Mouse (Mus musculus) lung, postnatal 4 days (tissue): ENCODE data around the gene St3gal5.
A peak's percentile ranks its signal among the peaks of the same experiment; 100 is the strongest.

Source experiments
- DNase-seq, 2 experiments: peaks; one replicate each; pipeline ENCODE4 v3.0.0; 2021

The St3gal5 gene

DNA sequence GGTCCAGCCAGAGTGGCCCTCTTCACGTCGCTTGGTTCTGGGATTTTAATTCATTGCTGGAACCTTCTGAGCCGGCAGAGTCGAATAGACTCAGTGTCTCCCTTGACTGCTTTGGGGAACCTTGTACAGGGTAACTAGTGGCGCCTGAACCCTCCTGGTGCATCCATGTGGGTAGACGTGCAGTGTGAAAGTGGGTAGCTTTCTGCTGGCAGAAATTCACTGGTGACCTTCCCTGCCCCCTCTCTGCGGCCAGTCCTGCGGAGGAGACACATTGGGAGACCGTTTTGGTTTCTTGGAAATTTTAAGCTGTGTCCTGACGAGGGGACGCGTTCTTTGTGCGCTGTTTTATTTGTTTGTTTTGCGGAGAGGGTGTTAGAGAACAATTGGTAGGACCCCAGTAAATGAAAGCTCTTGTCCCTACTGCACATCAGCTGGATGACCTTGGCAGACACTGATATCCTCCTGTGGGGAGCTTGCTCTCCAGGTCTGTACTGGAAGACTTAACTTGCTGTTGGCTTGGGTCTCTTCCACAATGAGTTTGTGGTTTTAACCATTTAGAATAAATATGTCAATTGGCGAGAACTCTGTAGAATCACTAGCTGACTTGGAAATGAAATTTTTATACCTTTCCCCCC, 746 bp downstream of the St3gal5 start:
- DNase-seq = no peak

DNA sequence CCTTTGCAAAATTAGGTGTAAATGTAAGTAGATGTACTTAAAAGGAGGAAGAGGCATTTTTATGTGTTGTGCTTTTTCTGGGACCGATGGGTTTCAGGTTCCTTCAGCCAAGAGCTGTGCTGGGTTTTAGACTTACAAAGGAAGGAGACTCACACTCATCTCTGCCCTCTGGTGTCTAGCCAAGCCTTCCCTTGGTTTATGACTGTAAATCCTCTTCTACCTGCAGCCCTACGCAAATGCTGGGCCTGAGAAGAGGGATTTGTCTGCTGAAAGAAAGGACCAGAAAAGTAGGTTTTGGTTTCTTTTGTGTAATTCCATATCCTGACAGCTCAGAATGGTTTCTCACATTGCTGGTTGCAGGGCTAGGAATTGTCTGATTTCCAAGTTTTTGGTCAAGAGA, 1.3 kb downstream of the St3gal5 start:
- no peak for DNase-seq

DNA sequence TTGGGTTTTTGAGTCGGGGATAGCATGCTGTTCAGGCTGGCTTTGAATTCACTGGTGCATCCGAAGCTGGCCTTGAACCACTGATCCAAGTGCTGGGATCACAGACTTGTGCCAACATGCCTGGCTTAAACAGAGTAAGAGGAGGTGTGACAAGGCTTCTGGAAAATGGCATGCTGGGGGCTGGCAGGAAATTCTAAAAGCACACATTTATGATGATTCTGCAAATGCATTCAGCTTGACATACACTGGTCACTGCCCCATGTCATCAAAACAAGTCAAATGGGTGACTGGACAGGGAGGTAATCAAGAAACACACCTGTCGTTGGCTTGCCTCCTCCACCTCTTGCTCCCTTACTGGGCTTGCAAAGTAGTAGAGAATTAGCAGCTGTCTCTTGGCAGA, 1.9 kb downstream of the St3gal5 start:
- no peak for DNase-seq

DNA sequence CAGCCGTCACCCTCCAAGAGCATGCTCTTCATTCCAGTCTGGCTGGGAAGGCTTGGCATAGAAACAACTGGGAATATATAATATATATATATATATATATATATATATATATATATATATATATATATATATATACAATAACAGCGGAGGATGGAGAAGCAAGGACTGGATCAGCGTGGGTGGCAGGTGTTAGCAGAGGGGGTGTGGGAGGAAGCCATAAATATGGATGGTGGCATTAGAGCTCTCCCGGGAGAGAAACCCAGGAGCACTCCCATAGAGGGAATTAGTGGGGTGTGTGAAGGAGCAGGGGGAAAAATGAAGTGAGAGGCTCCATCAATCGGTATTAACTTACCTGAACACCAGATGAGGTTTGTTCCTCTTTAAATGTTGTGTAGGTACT, 2.8 kb downstream of the St3gal5 start:
- no peak for DNase-seq

DNA sequence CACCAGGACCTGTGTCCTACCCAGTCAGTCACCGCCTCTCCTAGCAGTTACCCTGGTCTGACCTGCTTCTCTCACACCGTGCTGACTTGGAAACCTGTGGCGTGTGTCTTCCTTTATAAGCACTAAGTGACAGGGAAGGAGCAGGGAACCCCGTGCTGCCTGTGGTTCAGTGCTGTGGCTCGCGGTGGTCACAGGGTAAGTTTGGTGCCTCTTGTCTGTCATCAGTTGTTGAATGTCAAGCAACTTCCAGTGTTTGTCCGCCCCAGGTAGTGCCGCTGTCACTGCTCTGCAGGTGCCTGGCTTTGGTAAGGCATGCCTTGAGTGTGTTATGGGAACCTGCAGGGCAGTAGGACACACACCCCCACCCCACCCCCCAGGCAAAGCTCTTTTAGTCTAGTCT, 3.5 kb downstream of the St3gal5 start:
- no peak for DNase-seq

DNA sequence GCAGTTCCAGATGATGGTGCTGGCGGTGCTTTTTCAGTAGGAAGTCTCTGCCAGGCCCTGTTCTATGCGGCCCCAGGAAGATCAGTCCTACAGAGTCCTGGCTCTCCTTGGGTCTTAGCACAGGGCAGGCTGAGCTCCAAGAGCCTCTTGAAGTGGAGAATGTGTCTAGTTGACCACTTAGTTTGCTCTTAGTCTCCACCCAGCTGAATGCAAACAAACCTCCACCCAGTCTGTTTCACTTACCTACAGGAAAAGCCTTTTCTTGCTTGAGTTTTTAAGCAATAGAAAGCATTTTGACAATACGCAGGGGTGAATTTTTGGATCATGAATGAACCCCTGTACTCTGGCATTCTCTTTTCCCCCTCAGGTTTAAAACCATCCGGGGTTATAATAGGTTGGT, 4.0 kb downstream of the St3gal5 start:
- DNase-seq = peak; percentile 43 to 63

DNA sequence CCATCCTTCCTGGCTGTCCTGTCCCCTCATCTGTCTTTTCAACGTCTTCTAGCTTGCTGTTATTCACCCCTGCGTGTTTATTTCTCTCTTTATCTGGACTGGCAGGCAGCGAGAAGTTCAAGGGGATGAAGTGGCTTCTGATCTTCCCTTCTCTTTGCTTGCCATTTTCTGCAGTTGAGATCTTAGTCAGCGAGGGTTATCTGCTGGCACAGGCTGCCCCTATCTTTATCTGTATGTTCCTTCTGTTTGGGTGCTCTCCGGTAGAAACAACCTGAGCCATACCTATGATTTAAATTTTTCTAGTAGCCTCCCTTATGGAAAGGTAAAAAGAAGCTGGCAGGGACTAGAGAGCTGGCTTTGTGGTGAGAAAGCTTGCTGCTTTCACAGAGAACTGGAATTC, 4.7 kb downstream of the St3gal5 start:
- DNase-seq = no peak

DNA sequence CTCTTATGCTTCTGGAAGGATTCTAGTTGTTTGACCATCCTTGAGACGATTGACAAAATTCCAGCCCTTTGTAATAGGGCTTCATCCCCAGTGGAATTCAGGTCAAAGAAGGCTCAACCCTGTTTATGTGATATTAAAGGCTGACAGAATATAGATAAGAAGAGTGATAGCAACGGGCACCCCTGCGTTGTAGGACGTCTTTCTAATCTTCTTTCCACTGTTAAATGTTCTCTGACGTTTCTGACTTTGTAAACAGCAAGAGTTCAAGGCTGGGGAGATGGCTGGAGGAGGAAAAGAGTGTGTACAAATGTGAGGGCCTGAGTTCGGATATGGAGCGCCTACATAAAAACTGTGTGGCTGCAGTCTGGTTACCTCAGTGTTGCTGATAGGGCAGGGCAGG, 7.1 kb downstream of the St3gal5 start:
- no peak for DNase-seq

DNA sequence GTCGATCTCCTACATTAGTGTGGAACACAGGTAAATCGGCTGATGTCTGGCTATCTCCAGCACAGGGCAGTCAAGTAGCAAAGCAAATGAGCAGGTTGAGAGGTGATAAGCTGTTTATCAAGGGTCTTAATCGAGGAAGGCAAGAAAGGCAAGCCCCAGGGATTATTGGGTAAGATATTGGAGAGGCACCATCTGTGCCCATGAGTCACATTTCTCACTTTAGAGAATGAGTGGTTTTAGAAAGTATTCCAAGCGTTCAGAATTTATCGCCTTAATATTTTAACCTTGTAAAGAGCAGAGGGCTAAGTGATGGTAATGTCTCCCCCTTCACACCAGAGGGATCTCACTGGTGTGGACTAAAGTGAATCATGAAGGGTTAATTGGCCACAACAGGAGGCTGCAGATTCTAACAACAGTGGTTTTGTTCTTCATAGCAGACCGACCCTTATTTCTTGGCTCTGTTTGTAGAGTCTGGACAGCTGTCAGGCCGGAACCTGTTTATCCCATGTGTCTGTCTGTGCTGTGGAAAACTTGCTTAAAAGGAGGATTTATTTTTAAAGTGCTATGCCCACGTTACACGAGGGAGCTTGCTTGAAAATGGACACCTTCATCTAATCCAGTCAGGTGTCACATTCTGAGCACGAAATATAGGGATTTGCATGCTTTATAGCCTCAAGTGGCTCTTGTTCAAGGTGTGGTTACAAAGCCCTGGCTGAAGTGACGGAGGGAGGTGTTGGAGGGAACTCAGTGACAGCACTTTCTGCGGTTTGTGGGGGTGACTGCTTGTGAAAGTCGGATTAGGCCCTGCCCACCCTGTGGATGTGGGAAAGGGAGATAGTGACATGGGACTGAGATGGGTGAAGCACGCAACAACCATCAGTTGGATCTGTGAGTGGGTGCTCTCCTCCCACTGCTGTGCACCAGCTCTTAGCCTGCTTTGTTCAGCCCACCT, 11.8 kb downstream of the St3gal5 start:
- DNase-seq = peak in 1 of 2 experiments; percentile 34

DNA sequence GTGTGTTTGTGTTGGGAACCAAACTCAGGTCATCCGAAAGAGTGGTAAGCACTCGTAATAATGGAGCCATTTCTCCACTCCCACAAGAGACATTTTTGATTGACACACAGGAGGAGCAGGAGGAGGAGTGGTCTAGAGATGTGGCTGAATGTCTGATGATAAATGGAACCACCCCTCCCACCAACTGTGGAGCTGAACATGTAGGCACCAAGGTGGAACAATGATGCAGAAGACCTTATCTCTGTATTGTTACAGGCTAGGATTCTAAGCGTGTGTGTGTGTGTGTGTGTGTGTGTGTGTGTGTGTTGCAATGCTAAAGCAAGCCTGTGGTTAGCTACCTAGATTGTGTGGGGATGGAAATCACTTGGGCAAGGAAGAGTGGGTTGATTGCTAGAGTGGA, 13.2 kb downstream of the St3gal5 start:
- DNase-seq = no peak

DNA sequence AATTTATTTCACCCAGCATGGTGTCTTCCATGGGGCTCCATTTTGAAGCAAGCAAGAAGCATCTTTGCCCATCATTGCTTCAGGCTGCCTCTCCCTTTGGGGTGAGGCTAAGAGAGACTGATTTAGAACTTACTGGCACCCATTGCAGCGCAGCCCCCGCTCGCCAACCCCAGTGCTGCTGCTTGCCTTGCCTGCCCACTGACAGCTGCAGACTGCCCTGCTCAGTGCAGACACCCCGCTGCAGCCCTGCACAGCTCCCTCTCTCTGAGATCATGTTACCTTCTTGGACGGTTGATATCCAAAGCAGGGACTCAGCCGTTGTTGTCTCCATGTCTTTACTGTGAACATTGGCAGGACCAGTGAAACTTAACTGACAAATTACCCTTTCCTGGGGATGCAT, 15.2 kb downstream of the St3gal5 start:
- DNase-seq = no peak

DNA sequence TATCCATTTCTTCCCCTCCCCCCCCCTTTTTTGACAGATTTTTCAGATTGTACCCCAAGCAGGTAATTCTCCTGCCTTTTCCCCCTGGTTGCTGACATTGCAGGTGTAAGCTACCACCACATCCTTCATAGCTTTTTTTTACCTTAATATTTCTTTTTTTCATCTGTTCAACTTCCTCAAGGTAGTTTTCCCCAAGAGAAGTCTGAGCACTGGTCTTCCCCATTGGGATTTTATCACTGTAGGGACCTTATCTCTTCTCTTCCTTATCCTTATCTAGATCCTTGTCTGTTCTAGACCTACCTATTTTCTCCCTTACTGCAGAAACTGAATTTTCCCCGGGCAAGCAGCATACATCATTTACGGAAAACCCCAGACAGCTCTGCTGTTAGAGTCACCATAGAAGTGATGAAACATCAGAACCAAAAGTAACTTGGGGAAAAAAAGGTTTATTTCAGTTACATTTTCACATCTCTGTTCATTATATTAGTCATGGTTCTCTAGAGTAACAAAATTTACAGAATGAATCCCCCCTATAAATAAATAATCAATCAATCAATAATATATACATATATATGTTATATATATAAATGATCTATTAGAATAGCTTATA, 15.8 kb downstream of the St3gal5 start:
- no peak for DNase-seq

DNA sequence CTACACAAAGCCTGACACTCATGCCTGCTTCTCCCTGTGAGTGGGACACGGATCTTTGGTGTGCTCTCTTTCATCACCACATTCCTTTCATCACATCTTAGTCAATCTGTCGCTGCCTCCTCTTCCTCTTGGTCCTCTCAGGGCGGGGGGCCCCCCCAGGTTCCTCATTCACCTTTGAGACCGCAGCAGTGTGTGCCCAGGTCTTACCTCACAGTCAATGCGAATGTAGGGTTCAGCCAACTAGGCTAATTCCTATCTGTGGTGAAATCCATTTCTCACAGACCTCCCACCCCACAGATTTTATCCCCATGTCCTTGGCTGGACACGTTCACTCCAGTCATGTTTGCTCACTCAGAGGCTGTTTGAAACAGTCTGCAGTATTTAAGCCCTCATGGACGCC, 17.5 kb downstream of the St3gal5 start:
- no peak for DNase-seq

DNA sequence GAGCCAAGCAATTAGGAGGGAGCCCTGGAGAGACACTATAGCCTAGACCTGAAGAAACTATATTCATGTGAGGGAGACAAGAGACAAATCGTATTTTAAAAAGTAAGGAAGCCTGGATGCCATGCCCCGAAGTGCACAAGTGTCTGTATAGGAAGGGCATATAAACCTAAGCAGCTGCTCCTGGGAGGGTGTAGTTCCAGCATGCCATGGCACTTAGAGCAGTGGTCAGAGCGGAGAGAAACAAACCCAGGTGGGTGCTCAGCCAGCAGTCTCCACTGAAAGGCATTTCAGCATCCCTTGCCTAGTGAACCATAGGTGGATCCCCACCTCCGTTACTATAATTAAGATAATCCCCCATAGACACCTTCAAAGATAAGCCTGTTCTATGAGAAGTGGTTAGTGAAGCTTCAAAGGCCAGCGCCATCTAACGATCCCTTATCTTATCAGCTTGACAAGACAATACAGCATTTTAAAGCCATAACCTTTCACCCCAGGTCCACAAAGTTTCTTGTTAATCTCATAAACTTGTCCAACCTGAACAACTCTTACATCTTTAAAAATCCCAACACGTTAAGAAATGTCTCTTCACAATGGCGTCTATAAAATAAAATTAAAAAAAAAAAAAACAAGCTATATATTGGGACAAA, 20.1 kb downstream of the St3gal5 start:
- no peak for DNase-seq

DNA sequence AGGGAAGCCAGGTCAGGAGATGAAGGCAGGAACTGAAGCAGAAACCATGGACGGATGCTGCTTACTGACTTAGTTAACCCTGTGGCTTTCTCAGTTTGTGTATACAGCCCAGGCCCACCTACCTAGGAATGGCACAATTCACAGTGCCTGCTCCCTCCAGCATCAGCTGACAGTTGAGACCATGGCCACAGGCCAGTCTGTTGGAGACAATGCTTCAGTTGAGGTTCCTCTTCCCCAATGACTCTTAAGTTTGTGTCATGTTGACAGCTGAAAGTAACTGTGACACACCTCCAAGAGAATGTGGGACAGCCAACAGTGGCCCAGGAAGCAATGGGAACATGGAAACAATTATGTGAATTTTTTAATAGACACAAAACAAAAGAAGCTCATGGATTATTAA, 22.5 kb downstream of the St3gal5 start:
- DNase-seq = no peak

DNA sequence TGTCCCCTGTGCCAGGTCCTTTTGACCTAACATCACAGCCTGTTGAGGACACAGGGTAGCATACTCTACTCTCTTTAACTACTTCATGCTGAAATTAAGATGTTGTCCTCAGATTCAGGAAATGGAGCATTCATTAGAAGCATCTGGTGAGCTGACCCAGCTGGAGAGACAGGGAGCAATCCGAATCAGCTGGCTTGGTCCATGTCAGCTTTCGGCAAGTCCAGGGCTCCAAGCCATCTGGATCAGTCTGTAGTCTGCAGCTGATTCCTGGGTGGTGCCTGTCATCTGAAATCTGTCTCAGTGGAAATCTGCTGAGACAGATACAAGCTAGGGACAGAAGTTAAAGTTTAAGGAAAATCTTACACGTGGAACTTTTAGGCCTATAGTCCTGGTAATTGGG, 23.9 kb downstream of the St3gal5 start:
- peak; percentile 41 to 72 for DNase-seq

DNA sequence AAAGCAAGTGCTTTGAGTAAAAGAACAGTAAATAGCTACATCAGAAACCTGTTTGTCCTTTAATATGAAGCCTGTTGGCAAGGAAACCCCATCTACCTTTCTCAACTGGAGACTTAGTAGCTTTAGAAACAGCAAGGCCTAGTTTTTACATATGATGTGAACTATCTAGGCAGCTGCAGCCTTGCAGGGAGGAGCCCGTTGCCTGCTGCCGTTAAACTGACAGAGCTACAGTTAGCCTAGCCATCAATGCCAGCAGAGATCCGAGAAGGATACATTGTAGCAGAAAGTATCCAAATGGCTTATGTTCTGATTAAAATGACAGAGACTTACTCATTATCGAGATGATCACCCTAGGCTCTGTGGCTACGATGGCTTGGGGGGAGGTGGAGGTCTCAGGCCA, 25.1 kb downstream of the St3gal5 start:
- DNase-seq = no peak

DNA sequence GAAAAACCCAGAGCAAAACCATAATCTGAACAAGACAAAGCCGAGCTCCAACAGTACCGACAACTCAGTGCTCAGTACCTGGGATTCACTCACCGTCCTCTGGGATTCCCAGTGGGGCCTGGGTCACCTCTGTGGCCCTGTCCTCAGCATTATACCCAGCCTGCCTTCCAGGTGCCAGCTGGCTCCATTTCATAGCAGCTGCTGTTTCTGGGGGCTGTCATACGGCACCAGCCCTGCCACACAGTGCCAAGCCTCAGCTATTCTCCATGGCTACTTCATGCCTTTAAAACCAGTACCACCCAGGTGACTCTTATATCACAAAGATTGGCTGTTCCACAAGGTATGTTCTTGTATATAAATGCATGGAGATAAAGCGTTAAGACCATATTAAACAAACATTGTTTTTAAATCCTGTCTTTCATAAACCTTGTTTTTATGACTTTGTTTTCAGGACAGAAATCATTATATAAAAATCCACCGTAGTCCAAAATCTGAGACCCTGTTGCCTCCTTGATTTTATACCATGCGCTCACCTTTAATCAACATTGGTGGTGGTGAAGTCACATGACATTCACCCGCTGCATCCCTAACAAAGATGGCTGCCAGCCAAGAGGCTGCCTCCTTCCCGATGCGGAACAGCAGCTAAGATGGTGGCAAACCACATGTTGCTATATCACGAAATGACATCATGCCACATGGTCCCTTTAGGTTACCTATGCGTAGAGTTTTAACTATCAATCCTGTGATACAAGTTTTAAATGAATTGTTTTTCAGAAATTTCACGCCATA, 27.1 kb downstream of the St3gal5 start:
- DNase-seq = no peak

DNA sequence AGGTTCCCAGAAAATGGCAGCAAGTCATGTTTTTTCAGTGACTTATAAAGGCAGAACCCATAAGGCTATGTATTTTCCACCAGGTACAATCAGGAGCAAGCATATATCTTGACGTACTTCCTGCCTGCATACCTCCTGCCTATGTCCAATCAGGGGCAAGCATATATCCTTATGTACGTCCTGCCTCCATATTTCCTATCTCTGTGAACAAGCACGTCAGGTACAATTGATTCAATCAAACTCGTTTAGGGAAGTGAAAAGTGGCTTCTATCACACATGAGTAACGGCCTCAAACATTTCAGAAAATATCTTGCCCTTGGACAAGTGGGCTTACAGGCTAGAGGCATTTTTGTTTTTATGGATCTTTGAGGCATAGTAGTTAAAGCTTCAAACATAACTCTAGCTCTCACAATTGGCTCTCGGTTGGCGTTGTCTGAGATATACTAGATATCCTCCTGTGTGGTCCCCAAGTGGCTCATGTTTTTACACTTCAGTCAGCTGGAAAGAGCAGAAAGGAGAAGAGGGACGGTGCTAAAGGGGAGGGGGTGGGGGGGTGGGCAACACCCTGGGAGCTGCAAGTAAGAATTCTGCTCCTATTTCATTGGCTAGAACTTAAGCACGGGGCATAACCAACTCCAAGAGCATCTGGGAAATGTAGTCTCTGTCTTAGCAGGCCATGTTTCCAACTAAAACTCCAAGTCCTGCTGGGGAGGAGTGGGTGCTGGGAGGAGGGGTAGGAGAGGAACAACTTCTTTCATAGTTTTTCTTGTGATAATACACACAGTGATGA, 28.9 kb downstream of the St3gal5 start:
- DNase-seq = no peak

DNA sequence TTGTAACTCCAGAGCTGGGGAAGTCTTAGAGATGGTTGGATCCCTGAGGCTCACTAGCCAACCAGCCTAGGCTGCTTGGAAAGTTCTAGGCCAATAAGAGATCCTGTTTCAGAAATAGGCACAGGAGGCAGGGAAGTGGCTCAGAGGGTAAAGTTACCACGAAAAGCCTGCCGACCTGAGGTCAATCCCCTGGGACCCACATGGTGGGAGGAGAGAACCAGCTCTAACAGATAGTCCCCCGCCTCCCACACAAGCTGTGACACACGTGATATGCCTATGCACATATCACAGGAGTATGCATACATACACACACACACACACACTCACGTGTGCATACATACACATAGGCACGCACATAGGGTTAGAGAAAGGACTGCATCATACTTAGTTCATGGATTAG, 32.7 kb downstream of the St3gal5 start:
- DNase-seq = no peak

DNA sequence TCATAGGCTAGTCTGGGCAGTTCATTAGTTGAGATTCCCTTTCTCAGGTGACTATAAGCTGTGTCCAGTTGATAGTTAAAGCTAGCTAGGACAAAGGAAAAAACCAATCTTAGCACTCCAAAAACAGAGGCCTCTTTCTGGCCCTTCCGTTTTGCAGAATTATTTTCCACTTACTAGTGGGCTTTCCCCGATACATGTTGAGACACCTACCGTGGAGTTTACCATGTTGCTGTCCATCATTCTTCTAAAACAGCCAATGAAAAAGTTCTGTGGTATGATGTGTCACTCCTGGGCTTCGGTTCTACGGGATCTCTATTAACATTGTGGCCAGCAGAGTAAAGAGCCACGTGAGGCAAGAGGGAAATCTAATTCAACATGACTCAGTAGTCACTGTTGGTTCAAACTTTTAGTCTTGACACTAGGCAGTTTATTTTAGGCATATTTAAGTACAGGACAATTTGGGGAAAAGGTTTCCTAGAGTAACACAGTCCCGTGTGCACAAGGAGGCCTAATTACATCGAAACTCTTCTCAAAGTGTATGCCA, 35.4 kb downstream of the St3gal5 start:
- no peak for DNase-seq
